Mouse (Mus musculus) embryonic facial prominence, embryonic 11.5 days (tissue): ENCODE measurements around the gene Cxcl15. TPM values are rescaled to one million over a fixed set of nuclear protein-coding genes. Genes with fewer than 3 reads are reported as not detected.

ENCODE experiments used
- ATAC-seq: fragments of 200-750 bp; cut with Nextera tagmentation; replicated peaks from 2 replicates; pipeline ENCODE4 v1.8.0; 2017; ENCODE audit warnings: low read depth; ENCODE audit not compliant: insufficient number of reproducible peaks, low FRiP score, low TSS enrichment
- DNase-seq: peaks from one replicate; pipeline ENCODE4 v3.0.0-alpha.2; 2015; ENCODE audit warnings: low spot score
- H3K27ac ChIP-seq: fragments of 300-500 bp; sonication (generic); replicated peaks from 2 replicates; pipeline ENCODE4 v1.5.1; 2014; ENCODE audit warnings: mild to moderate bottlenecking, low read depth, low read length, control low read depth
- H3K27me3 ChIP-seq: fragments of 300-500 bp; sonication (generic); 2 replicates; pipeline ENCODE4 v1.6.1; 2014; ENCODE audit warnings: mild to moderate bottlenecking, low read length, moderate library complexity, mixed read lengths; ENCODE audit not compliant: control insufficient read depth, insufficient read depth
- H3K36me3 ChIP-seq: fragments of 300-500 bp; sonication (generic); replicated peaks from 2 replicates; pipeline ENCODE4 v1.6.1; 2014; ENCODE audit warnings: low read depth, mild to moderate bottlenecking, low read length, moderate library complexity, mixed read lengths; ENCODE audit not compliant: control insufficient read depth, insufficient read depth
- H3K4me1 ChIP-seq: fragments of 300-500 bp; sonication (generic); 2 replicates; pipeline ENCODE4 v1.6.1; 2014; ENCODE audit warnings: low read length, mixed read lengths; ENCODE audit not compliant: control insufficient read depth, insufficient read depth
- H3K4me2 ChIP-seq: fragments of 300-500 bp; sonication (generic); 2 replicates; pipeline ENCODE4 v1.6.1; 2014; ENCODE audit warnings: low read depth, mild to moderate bottlenecking, control low read depth, low read length, moderate library complexity
- H3K4me3 ChIP-seq: fragments of 300-500 bp; sonication (generic); 2 replicates; pipeline ENCODE4 v1.5.1; 2014; ENCODE audit warnings: low read depth, low read length, control low read depth
- H3K9ac ChIP-seq: fragments of 300-500 bp; sonication (generic); replicated peaks from 2 replicates; pipeline ENCODE4 v1.6.1; 2014; ENCODE audit warnings: mild to moderate bottlenecking, control low read depth, low read length
- H3K9me3 ChIP-seq: fragments of 300-500 bp; sonication (generic); replicated peaks from 2 replicates; pipeline ENCODE4 v1.6.1; 2016; ENCODE audit warnings: mild to moderate bottlenecking, low read length, inconsistent platforms, mixed read lengths; ENCODE audit not compliant: control insufficient read depth
- WGBS: fragments of 180-500 bp; shearing (Covaris S2); extraction: QIAGEN DNeasy Blood & Tissue Kit; methylation state at CpG from one replicate; pipeline ENCODE4 v1.1.7; 2014; 5-methylcytosine and 5-hydroxymethylcytosine counted together
- polyA plus RNA-seq: library from polyadenylated mRNA; unstranded; fragments of >200 nt; fragmentation: Nextera tagmentation; extraction: Ambion mirVana; gene quantifications from 2 replicates; pipeline ENCODE4 v1.2.1, GENCODE M21; 2014

Gene Cxcl15
- polyA plus RNA-seq, 1 experiment from 2014 or later: 0.22 TPM

GRCm38 (mm10) chr5:90763912-90764665 lies 30.2 kb upstream of the Cxcl15 start:
- DNase-seq: no peak
- H3K27me3 ChIP-seq: peaks cover 8% of the 10 kb centered on the region
- 67% methylated on average over 12 of the region's 12 CpGs for WGBS

GRCm38 (mm10) chr5:90765821-90766606 lies 28.3 kb upstream of the Cxcl15 start:
- Histone ChIP-seq H3K4me1 (no peaks in the 10 kb centered on the region), H3K9me3 (no peaks in the 10 kb centered on the region), H3K9ac (no peak overlapping the region), H3K27ac (no peak overlapping the region), H3K4me3 (no peak overlapping the region), H3K36me3 (no peaks in the 10 kb centered on the region), H3K4me2 (no peak overlapping the region), H3K27me3 (no peaks in the 10 kb centered on the region)
- no peak for DNase-seq
- 61% methylated on average over 8 of the region's 8 CpGs for WGBS
- ATAC-seq: no peak

More at GRCm38 (mm10) chr5:90763912-90764665, 30.2 kb upstream of the Cxcl15 start:
- H3K4me1 ChIP-seq: peaks cover 3% of the 10 kb centered on the region; the same call in 1 of the 2 replicates
- H3K4me2 ChIP-seq: no peak overlapping the region
- no peak overlapping the region for H3K4me3 ChIP-seq
- no peaks in the 10 kb centered on the region for H3K9me3 ChIP-seq
- H3K9ac ChIP-seq: no peak overlapping the region
- H3K36me3 ChIP-seq: no peaks in the 10 kb centered on the region
- ATAC-seq: no peak
- no peak overlapping the region for H3K27ac ChIP-seq

- ATAC-seq (no peak), DNase-seq (no peak)
- Histone ChIP-seq H3K9me3 (no peaks in the 10 kb centered on the region), H3K27ac (no peak within 1 kb of the TSS), H3K9ac (no peak within 1 kb of the TSS), H3K4me1 (no peaks in the 10 kb centered on the region), H3K36me3 (no peaks in the 10 kb centered on the region), H3K27me3 (no peaks in the 10 kb centered on the region), H3K4me3 (no peak within 1 kb of the TSS), H3K4me2 (no peak within 1 kb of the TSS)
- 67% methylated on average over 3 of the region's 3 CpGs for WGBS
These were observed 26.1 kb upstream of the Cxcl15 start, which contains the start of gene Ppbp for GRCm38 (mm10) chr5:90768218-90768617. TSS of gene Ppbp (plus strand) at chr5:90768518.

GRCm38 (mm10) chr5:90771369-90771768 lies 23.0 kb upstream of the Cxcl15 start:
- H3K9ac ChIP-seq: no peak overlapping the region
- no peaks in the 10 kb centered on the region for H3K9me3 ChIP-seq
- no peaks in the 10 kb centered on the region for H3K4me1 ChIP-seq
- H3K4me2 ChIP-seq: no peak overlapping the region
- H3K27ac ChIP-seq: no peak overlapping the region
- DNase-seq (no peak), ATAC-seq (no peak)
- no peaks in the 10 kb centered on the region for H3K27me3 ChIP-seq
- WGBS: 68% methylated on average over 3 of the region's 3 CpGs
- H3K36me3 ChIP-seq: no peaks in the 10 kb centered on the region
- H3K4me3 ChIP-seq: no peak overlapping the region

- H3K4me2 ChIP-seq: no peak within 1 kb of the TSS
- ATAC-seq (no peak), DNase-seq (no peak)
- no peak within 1 kb of the TSS for H3K27ac ChIP-seq
- H3K9me3 ChIP-seq: no peaks in the 10 kb centered on the region
- WGBS: 89% methylated on average over 16 of the region's 16 CpGs
- no peak within 1 kb of the TSS for H3K9ac ChIP-seq
- H3K4me3 ChIP-seq: no peak within 1 kb of the TSS
- no peaks in the 10 kb centered on the region for H3K27me3 ChIP-seq
- H3K36me3 ChIP-seq: no peaks in the 10 kb centered on the region
- no peaks in the 10 kb centered on the region for H3K4me1 ChIP-seq
These were observed 22.3 kb upstream of the Cxcl15 start, which contains the start of gene Pf4 for GRCm38 (mm10) chr5:90771880-90772653. TSS of gene Pf4 (plus strand) at chr5:90772435.

- H3K27me3 ChIP-seq: no peaks in the 10 kb centered on the region
- ATAC-seq (no peak), DNase-seq (no peak)
- no peaks in the 10 kb centered on the region for H3K9me3 ChIP-seq
- no peak overlapping the region for H3K4me3 ChIP-seq
- no peaks in the 10 kb centered on the region for H3K36me3 ChIP-seq
- 91% methylated on average over 5 of the region's 5 CpGs for WGBS
- no peaks in the 10 kb centered on the region for H3K4me1 ChIP-seq
- H3K9ac ChIP-seq: no peak overlapping the region
- H3K27ac ChIP-seq: no peak overlapping the region
- no peak overlapping the region for H3K4me2 ChIP-seq
These were observed 18.8 kb upstream of the Cxcl15 start for GRCm38 (mm10) chr5:90775562-90775961.

GRCm38 (mm10) chr5:90777621-90778020 lies 16.7 kb upstream of the Cxcl15 start:
- H3K4me1 ChIP-seq: no peaks in the 10 kb centered on the region
- no peak for ATAC-seq
- no peak overlapping the region for H3K4me2 ChIP-seq
- H3K9me3 ChIP-seq: no peaks in the 10 kb centered on the region
- no peak for DNase-seq
- no peak overlapping the region for H3K27ac ChIP-seq
- no peaks in the 10 kb centered on the region for H3K27me3 ChIP-seq
- H3K4me3 ChIP-seq: no peak overlapping the region
- no peak overlapping the region for H3K9ac ChIP-seq
- H3K36me3 ChIP-seq: no peaks in the 10 kb centered on the region
- 83% methylated on average over 10 of the region's 10 CpGs for WGBS
